Mouse (Mus musculus) midbrain, embryonic 13.5 days (tissue): ENCODE data around the gene Rbfox3. TPM values are rescaled to one million over a fixed set of nuclear protein-coding genes. Genes with fewer than 3 reads are reported as not detected.
A peak's percentile ranks its signal among the peaks of the same experiment; 100 is the strongest.

Experiments
- ATAC-seq: fragments of 200-750 bp; cut with Nextera tagmentation; 2 replicates; pipeline ENCODE4 v1.8.0; 2017; ENCODE audit warnings: mild to moderate bottlenecking, moderate TSS enrichment, moderate library complexity
- H3K27ac ChIP-seq: fragments of 300-500 bp; sonication (generic); 2 replicates; pipeline ENCODE4 v1.5.1; 2015; ENCODE audit warnings: inconsistent platforms, mild to moderate bottlenecking, moderate library complexity
- H3K27me3 ChIP-seq: fragments of 300-500 bp; sonication (generic); 2 replicates; pipeline ENCODE4 v1.6.1; 2015; ENCODE audit warnings: mild to moderate bottlenecking, inconsistent platforms
- H3K36me3 ChIP-seq: fragments of 300-500 bp; sonication (generic); 2 replicates; pipeline ENCODE4 v1.6.1; 2015; ENCODE audit warnings: mild to moderate bottlenecking, inconsistent platforms
- H3K4me1 ChIP-seq: fragments of 300-500 bp; sonication (generic); replicated peaks from 2 replicates; pipeline ENCODE4 v1.6.1; 2015; ENCODE audit warnings: inconsistent platforms
- H3K4me2 ChIP-seq: fragments of 300-500 bp; sonication (generic); replicated peaks from 2 replicates; pipeline ENCODE4 v1.6.1; 2015; ENCODE audit warnings: moderate library complexity, mild to moderate bottlenecking, inconsistent platforms
- H3K4me3 ChIP-seq: fragments of 300-500 bp; sonication (generic); replicated peaks from 2 replicates; pipeline ENCODE4 v1.5.1; 2015; ENCODE audit warnings: mild to moderate bottlenecking, inconsistent platforms
- H3K9ac ChIP-seq: fragments of 300-500 bp; sonication (generic); replicated peaks from 2 replicates; pipeline ENCODE4 v1.6.1; 2015; ENCODE audit warnings: mild to moderate bottlenecking, inconsistent platforms
- H3K9me3 ChIP-seq: fragments of 300-500 bp; sonication (generic); 2 replicates; pipeline ENCODE4 v1.6.1; 2016; ENCODE audit warnings: mild to moderate bottlenecking, inconsistent platforms
- whole genome bisulfite sequencing: fragments of 180-500 bp; shearing (Covaris S2); methylation state at CpG from one replicate; pipeline ENCODE4 v1.1.7; 2015; 5-methylcytosine and 5-hydroxymethylcytosine counted together
- polyA plus RNA-seq: library from polyadenylated mRNA; unstranded; fragments of >200 nt; fragmentation: Nextera tagmentation; extraction: Ambion mirVana; gene quantifications from 2 replicates; pipeline ENCODE4 v1.2.1, GENCODE M21; 2015

Rbfox3 gene
- polyA plus RNA-seq, 1 experiment from 2014 or later, result 29.9 TPM

- H3K9ac ChIP-seq, result no peak overlapping the region
- no peaks in the 10 kb centered on the region for H3K9me3 ChIP-seq
- WGBS, result 82% methylated on average over 8 of the region's 8 CpGs
- H3K4me2 ChIP-seq, result no peak overlapping the region
- no peak overlapping the region for H3K4me3 ChIP-seq
- no peaks in the 10 kb centered on the region for H3K27me3 ChIP-seq
- ATAC-seq, result no peak
- no peaks in the 10 kb centered on the region for H3K36me3 ChIP-seq
- H3K27ac ChIP-seq, result no peak overlapping the region
- peaks cover 33% of the 10 kb centered on the region for H3K4me1 ChIP-seq
These were observed 365.1 kb downstream of the Rbfox3 start for GRCm38 (mm10) chr11:118546269-118546668.

DNA sequence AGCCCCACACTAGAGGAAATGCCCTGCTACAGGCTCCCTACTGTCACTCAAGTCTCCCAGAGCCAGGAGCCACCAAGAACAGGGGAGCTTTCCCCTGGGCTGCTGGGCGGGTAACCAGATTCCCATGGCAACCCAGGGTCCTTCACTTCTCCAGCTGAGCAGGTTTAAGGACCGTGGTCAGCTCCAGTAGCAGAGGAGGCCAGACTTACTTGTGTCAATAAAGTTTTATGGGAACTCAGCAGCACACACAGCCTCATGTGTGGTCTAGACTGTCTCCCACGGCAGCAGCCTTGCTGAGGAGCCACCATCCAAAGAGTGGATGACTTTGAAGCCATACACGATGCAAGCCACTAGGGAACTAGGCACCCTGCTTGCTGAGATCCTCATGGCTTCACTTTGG, 365.7 kb downstream of the Rbfox3 start:
- no peak overlapping the region for H3K4me3 ChIP-seq
- H3K27ac ChIP-seq, result no peak overlapping the region
- no peaks in the 10 kb centered on the region for H3K36me3 ChIP-seq
- H3K9ac ChIP-seq, result no peak overlapping the region
- H3K4me1 ChIP-seq, result peaks cover 27% of the 10 kb centered on the region
- no peak overlapping the region for H3K4me2 ChIP-seq
- 22% methylated on average over 4 of the region's 4 CpGs for WGBS
- no peaks in the 10 kb centered on the region for H3K27me3 ChIP-seq
- ATAC-seq, result no peak
- no peaks in the 10 kb centered on the region for H3K9me3 ChIP-seq

GRCm38 (mm10) chr11:118544564-118544963, 366.8 kb downstream of the Rbfox3 start:
- no peak overlapping the region for H3K4me2 ChIP-seq
- no peaks in the 10 kb centered on the region for H3K9me3 ChIP-seq
- H3K27me3 ChIP-seq, result no peaks in the 10 kb centered on the region
- H3K36me3 ChIP-seq, result no peaks in the 10 kb centered on the region
- H3K4me1 ChIP-seq, result peaks cover 20% of the 10 kb centered on the region
- WGBS, result 54% methylated on average over 6 of the region's 6 CpGs
- H3K27ac ChIP-seq, result no peak overlapping the region
- no peak overlapping the region for H3K9ac ChIP-seq
- no peak overlapping the region for H3K4me3 ChIP-seq
- ATAC-seq, result no peak

DNA sequence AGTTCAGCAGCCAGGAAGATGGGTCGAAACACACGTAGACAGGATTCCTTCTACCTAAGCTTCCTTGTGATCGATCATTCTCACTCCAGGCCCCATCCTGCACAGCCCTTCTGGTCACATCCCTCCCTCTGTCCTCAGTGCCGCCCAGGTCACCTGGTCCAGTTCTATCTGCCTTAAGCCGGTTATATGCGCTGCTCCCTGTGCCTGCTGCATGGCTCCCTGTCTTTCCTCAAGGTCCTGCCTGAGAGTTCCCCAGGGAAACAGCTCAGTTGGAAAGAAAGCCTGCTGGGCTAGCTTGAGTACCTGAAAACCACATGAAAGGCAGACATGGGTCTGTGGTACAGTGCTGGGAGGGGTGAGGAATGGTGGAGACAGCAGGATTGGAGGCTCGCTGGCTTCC, 368.5 kb downstream of the Rbfox3 start:
- Histone ChIP-seq H3K36me3 (no peaks in the 10 kb centered on the region), H3K4me2 (no peak overlapping the region), H3K27me3 (no peaks in the 10 kb centered on the region), H3K27ac (no peak overlapping the region), H3K9ac (no peak overlapping the region), H3K4me1 (peaks cover 24% of the 10 kb centered on the region), H3K9me3 (no peaks in the 10 kb centered on the region), H3K4me3 (no peak overlapping the region)
- no peak for ATAC-seq
- 87% methylated on average over 7 of the region's 7 CpGs for WGBS

- Histone ChIP-seq H3K4me2 (no peak overlapping the region), H3K4me1 (peaks cover 25% of the 10 kb centered on the region), H3K27ac (no peak overlapping the region), H3K9me3 (no peaks in the 10 kb centered on the region), H3K9ac (no peak overlapping the region), H3K4me3 (no peak overlapping the region), H3K36me3 (no peaks in the 10 kb centered on the region), H3K27me3 (no peaks in the 10 kb centered on the region)
- WGBS, result 77% methylated on average over 12 of the region's 12 CpGs
- no peak for ATAC-seq
These were observed 370.9 kb downstream of the Rbfox3 start for GRCm38 (mm10) chr11:118540411-118541026.

GRCm38 (mm10) chr11:118538008-118538407, 373.4 kb downstream of the Rbfox3 start:
- H3K27ac ChIP-seq, result no peak overlapping the region; the same call in 1 of the 2 replicates
- H3K27me3 ChIP-seq, result no peaks in the 10 kb centered on the region
- no peaks in the 10 kb centered on the region for H3K9me3 ChIP-seq
- H3K36me3 ChIP-seq, result no peaks in the 10 kb centered on the region
- H3K4me1 ChIP-seq, result peaks cover 28% of the 10 kb centered on the region
- no peak overlapping the region for H3K4me2 ChIP-seq
- ATAC-seq, result no peak
- 70% methylated on average over 11 of the region's 11 CpGs for WGBS
- H3K9ac ChIP-seq, result no peak overlapping the region
- H3K4me3 ChIP-seq, result no peak overlapping the region

DNA sequence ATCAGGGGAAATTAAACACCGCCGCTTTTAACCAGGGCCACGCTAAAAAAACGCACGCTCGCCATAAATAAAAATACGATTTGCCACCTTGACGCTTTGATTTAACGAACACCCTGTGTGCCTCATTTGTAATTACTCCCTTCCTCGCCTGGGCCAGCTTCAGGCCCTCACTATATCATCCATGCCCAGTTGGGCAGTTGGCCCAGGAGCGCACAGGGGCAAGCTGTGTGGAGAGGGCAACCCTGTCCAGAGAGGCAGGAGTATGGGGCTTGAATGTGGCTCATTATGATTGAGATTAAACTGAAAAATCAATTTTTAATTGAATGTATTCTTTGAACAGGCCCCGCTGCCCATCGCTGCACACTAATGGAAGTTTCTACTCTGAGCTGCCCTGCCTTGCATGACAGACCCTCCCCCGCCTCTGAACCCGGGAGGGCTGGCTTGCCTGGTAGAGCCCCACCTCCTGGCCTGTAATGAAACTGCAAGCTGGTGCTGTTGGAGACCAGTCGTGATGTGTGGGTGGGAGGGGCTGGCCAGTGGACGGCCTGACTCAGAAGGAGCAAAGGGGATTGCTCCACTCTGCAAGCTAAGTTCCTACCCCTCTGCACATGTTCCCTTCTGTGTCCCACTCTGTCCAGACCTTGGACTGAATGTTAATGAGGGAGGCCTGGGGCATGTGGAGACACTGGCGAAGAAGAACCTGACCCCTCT, 376.9 kb downstream of the Rbfox3 start:
- no peaks in the 10 kb centered on the region for H3K36me3 ChIP-seq
- no peaks in the 10 kb centered on the region for H3K9me3 ChIP-seq
- no peaks in the 10 kb centered on the region for H3K27me3 ChIP-seq
- no peak overlapping the region for H3K27ac ChIP-seq
- no peak overlapping the region for H3K4me3 ChIP-seq
- WGBS, result 30% methylated on average over 18 of the region's 18 CpGs
- peaks cover 33% of the 10 kb centered on the region for H3K4me1 ChIP-seq
- no peak for ATAC-seq
- no peak overlapping the region for H3K9ac ChIP-seq
- no peak overlapping the region for H3K4me2 ChIP-seq

DNA sequence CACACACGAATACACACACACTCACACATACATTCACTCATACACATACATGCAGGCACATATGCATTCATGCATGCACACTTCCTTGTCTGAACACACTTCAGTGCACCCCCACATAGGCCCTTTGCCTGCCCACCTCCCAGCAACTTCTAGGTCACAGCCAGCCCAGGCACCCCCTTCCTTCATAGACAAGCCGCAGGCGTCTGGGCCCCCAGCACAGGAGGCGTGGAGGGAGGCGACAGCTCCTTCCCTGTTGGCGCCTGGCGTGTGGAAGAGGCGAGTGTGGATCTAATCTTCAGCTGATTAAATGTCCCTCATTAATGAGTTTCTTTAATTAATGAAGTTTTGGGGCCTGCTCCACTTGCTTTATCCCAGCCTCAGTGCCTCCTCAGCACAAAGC, 381.1 kb downstream of the Rbfox3 start:
- Histone ChIP-seq H3K4me2 (no peak overlapping the region), H3K27ac (no peak overlapping the region), H3K9ac (no peak overlapping the region), H3K36me3 (no peaks in the 10 kb centered on the region), H3K4me3 (no peak overlapping the region), H3K27me3 (no peaks in the 10 kb centered on the region), H3K9me3 (no peaks in the 10 kb centered on the region), H3K4me1 (peaks cover 42% of the 10 kb centered on the region)
- WGBS, result 72% methylated on average over 8 of the region's 8 CpGs
- no peak for ATAC-seq

DNA sequence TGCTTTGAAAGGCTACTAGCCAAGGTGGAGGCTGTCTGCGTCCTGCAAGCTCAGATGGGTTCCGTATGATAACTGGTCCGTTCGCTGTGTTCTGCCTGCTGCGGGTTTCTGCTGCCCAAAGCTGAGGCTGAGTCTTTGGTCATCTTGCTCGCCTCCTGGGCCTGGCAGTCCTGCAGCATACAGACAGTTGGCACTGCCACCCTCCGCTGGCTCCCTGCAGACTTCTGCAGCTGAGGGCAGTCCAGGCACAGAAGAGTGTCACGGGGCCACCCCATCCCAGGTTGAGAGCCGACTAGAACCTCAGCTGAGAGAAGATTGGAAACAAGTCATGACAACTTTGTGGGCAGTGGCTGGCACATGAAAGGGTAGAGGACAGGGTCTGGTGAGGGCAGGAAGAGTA, 382.6 kb downstream of the Rbfox3 start:
- Histone ChIP-seq H3K9ac (no peak overlapping the region), H3K4me3 (no peak overlapping the region), H3K9me3 (no peaks in the 10 kb centered on the region), H3K36me3 (no peaks in the 10 kb centered on the region), H3K27me3 (no peaks in the 10 kb centered on the region), H3K4me2 (no peak overlapping the region), H3K4me1 (peaks cover 45% of the 10 kb centered on the region), H3K27ac (no peak overlapping the region)
- no peak for ATAC-seq
- WGBS, result 87% methylated on average over 9 of the region's 9 CpGs

DNA sequence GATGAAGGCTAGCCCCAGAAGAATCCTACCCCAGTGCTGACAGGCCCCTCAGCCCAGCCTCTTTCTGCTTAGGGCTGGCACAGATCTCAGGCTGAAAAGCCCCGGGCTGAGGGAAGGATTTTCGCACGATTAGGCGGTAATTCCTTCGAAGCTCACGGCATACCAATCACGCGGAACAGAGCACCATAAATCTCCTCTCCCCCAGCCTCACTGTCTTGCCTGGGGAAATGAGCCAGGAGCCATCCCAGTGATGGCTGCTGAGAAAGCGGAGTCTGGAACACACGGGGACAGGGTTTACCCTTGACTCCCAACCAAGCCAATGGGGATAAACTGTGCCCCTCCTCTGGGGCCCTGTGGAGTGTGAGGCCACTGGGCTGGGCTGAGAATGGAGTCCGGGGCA, 386.3 kb downstream of the Rbfox3 start:
- 26% methylated on average over 11 of the region's 11 CpGs for WGBS

DNA sequence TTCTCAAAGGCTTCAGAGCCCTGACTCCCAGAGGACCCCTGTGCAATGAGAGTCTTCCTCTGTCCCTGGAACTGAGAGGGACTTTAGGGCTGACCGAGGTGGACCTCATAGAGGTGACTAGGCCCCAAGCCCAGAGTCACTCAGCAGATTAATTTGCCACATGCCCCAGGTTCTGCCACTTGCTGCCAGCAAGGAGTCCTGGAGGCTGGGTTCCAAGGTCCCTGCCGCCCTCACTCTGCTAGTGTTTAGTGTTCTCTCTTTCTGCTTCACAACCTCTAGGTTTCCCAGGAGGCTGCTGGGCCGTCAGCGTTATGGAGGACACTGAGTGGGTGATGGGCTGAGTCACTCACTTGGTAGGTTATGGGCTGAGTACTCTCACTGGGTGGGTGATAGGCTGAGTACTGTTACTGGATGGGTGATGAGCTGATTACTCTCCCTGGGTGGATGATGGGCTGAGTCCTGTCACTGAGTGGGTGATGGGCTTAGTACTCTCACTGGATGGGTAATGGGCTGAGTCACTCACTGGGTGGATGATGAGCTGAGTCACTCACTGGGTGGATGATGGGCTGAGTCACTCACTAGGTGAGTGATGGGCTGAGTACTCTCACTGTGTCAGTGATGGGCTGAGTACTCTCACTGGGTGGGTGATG, 387.8 kb downstream of the Rbfox3 start:
- H3K9ac ChIP-seq, result no peak overlapping the region
- no peak for ATAC-seq
- H3K27me3 ChIP-seq, result no peaks in the 10 kb centered on the region
- no peak overlapping the region for H3K4me3 ChIP-seq
- H3K4me1 ChIP-seq, result peaks cover 28% of the 10 kb centered on the region
- no peaks in the 10 kb centered on the region for H3K9me3 ChIP-seq
- no peaks in the 10 kb centered on the region for H3K36me3 ChIP-seq
- H3K27ac ChIP-seq, result no peak overlapping the region
- H3K4me2 ChIP-seq, result no peak overlapping the region
- 87% methylated on average over 4 of the region's 4 CpGs for WGBS

More for the DNA sequence above, 386.3 kb downstream of the Rbfox3 start:
- Histone ChIP-seq H3K27ac (peak overlapping the region; percentile 70), H3K4me2 (no peak overlapping the region), H3K9ac (no peak overlapping the region), H3K36me3 (no peaks in the 10 kb centered on the region), H3K4me3 (no peak overlapping the region), H3K27me3 (no peaks in the 10 kb centered on the region), H3K9me3 (no peaks in the 10 kb centered on the region), H3K4me1 (peaks cover 36% of the 10 kb centered on the region)
- peak; percentile 43 for ATAC-seq

DNA sequence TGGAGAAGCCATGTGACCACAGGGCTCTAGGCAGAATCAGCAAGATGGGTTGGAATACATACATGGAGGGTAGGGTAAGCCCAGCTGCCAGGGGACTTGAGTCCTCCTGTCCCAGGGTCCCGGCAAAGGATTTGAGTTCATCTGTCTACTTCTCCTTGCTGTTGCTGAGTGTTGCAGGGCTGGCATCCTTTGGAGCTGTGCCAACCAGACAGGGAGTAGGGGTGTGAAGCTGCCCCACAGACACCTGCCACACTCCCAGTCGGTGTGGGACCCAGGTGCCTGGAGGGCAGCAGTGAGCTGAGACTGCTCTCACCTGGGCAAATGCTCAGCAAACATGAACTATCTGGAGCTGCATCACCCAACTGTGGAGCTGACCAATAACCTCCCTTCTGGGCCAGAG, 390.5 kb downstream of the Rbfox3 start:
- H3K4me3 ChIP-seq, result no peak overlapping the region
- peaks cover 28% of the 10 kb centered on the region for H3K4me1 ChIP-seq
- ATAC-seq, result no peak
- no peak overlapping the region for H3K9ac ChIP-seq
- 86% methylated on average over 2 of the region's 2 CpGs for WGBS
- H3K9me3 ChIP-seq, result no peaks in the 10 kb centered on the region
- no peak overlapping the region for H3K4me2 ChIP-seq
- H3K27me3 ChIP-seq, result no peaks in the 10 kb centered on the region
- no peak overlapping the region for H3K27ac ChIP-seq
- H3K36me3 ChIP-seq, result no peaks in the 10 kb centered on the region
